Comparison of ENCODE assay signal across 8 mouse cellular contexts in the genomic region with DNA sequence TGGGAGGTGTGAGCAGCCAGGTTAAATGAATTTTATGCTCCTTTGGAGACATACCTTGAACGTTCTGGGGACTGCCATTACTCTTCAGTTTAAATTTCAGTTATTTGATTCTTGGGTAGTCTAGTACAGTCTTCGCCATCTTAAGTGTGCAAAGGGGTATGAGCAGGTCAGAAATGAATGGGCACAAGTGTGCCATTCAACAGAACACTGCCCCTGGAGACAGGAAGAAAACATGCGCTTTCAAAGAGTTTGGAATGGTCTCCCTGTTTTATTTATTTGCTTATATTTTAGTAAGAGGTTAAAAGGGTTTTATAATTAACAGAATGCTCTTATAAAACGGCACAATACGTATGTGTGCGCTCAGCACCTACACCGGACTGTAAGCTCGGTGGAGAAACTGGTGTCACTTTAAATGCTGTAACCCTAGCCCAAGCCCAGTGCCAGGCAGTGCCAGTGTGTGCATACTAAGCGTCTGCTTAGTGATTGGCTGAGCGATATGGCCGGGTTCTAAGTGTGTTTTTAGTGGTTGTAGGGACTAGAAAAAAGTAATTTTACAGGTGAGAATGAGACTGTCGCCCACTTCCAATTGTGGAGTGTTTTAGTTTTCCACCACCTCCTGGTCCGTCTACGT. TPM values are rescaled to one million over a fixed set of nuclear protein-coding genes. Genes with fewer than 3 reads are reported as not detected.
DNase-seq lines count a peak whose midpoint lies in the region; ATAC-seq and TF ChIP-seq lines count a peak whose summit lies in the region.

No protein-coding gene starts in this region.

- no peak for TF ChIP-seq EP300 in lung, postnatal 0 days (IDR thresholded peaks at IDR 0.05)

- peaks cover 4% of the 10 kb centered on the region; the same call in 1 of the 2 replicates for H3K4me1 ChIP-seq in lung, postnatal 0 days (ENCODE audit: insufficient read depth, low read depth, low read length)
- peaks cover 7% of the 10 kb centered on the region; the same call in 1 of the 2 replicates for H3K4me1 ChIP-seq in forebrain, embryonic 14.5 days (ENCODE audit: control insufficient read depth, insufficient read depth, low read length)
- peaks cover 6% of the 10 kb centered on the region; the same call in 1 of the 2 replicates for H3K4me1 ChIP-seq in midbrain, postnatal 0 days (ENCODE audit: insufficient read depth, low read length)

- peak overlapping the region; percentile 77; the same call in 1 of the 2 replicates for H3K4me3 ChIP-seq in lung, postnatal 0 days (ENCODE audit: low read depth, low read length)
- H3K4me3 ChIP-seq in forebrain, embryonic 14.5 days (ENCODE audit: low read depth, low read length), result peak overlapping the region; percentile 79
- H3K4me3 ChIP-seq in midbrain, postnatal 0 days (ENCODE audit: low read depth, low read length), result peak overlapping the region; percentile 87

- 48% methylated on average over 14 of the region's 14 CpGs for WGBS in lung, postnatal 0 days
- WGBS in forebrain, embryonic 14.5 days, result 31% methylated on average over 14 of the region's 14 CpGs
- WGBS in midbrain, postnatal 0 days, result 51% methylated on average over 14 of the region's 14 CpGs

- peak overlapping the region; percentile 98 for H3K4me2 ChIP-seq in lung, postnatal 0 days (replicated peaks; ENCODE audit: low read depth, low read length)
- peak overlapping the region; percentile 76 for H3K4me2 ChIP-seq in forebrain, embryonic 14.5 days (ENCODE audit: low read length)
- peak overlapping the region; percentile 65 for H3K4me2 ChIP-seq in midbrain, postnatal 0 days (ENCODE audit: low read depth, low read length, poor library complexity, severe bottlenecking)

- peak; percentile 50 for DNase-seq in lung, postnatal 0 days (ENCODE audit: low spot score)
- no peak for DNase-seq in lung, postnatal 4 days
- DNase-seq in forebrain, embryonic 14.5 days (ENCODE audit: low spot score), result peak; percentile 27
- DNase-seq in kidney, adult 9 months, result peak; percentile 43
- no peak for DNase-seq in midbrain, postnatal 0 days (ENCODE audit: low spot score)
- no peak for DNase-seq in Muller cell, postnatal 12 days (ENCODE audit: inconsistent ontology term)
- DNase-seq in frontal cortex, postnatal 36 days (ENCODE audit: low spot score in 2 of 2), result no peak
- no peak for DNase-seq in thymus, postnatal 36 days

- H3K27ac ChIP-seq in lung, postnatal 0 days (ENCODE audit: low read length), result peak overlapping the region; percentile 28
- no peak overlapping the region for H3K27ac ChIP-seq in forebrain, embryonic 14.5 days (ENCODE audit: low read depth, low read length)
- peak overlapping the region; percentile 18; the same call in 1 of the 2 replicates for H3K27ac ChIP-seq in midbrain, postnatal 0 days (ENCODE audit: low read depth, low read length)

- no peaks in the 10 kb centered on the region for H3K27me3 ChIP-seq in lung, postnatal 0 days (replicated peaks; ENCODE audit: insufficient read depth, low read length)
- H3K27me3 ChIP-seq in forebrain, embryonic 14.5 days (replicated peaks; ENCODE audit: control insufficient read depth, insufficient read depth, low read length), result no peaks in the 10 kb centered on the region
- no peaks in the 10 kb centered on the region for H3K27me3 ChIP-seq in midbrain, postnatal 0 days (ENCODE audit: insufficient read depth, low read length)

- no peak overlapping the region for H3K9ac ChIP-seq in lung, postnatal 0 days (replicated peaks; ENCODE audit: low read depth)
- peak overlapping the region; percentile 87; the same call in 1 of the 2 replicates for H3K9ac ChIP-seq in forebrain, embryonic 14.5 days (ENCODE audit: low read length)
- peak overlapping the region; percentile 82; the same call in 1 of the 2 replicates for H3K9ac ChIP-seq in midbrain, postnatal 0 days (replicated peaks; ENCODE audit: low read length, poor library complexity, severe bottlenecking)

- no peaks in the 10 kb centered on the region for H3K36me3 ChIP-seq in lung, postnatal 0 days (ENCODE audit: insufficient read depth, low read length)
- no peaks in the 10 kb centered on the region for H3K36me3 ChIP-seq in forebrain, embryonic 14.5 days (ENCODE audit: control insufficient read depth, insufficient read depth, low read length)
- no peaks in the 10 kb centered on the region for H3K36me3 ChIP-seq in midbrain, postnatal 0 days (ENCODE audit: insufficient read depth, low read length)

- no peaks in the 10 kb centered on the region for H3K9me3 ChIP-seq in lung, postnatal 0 days (ENCODE audit: low read length)
- H3K9me3 ChIP-seq in forebrain, embryonic 14.5 days (replicated peaks; ENCODE audit: control insufficient read depth, low read length), result no peaks in the 10 kb centered on the region
- no peaks in the 10 kb centered on the region for H3K9me3 ChIP-seq in midbrain, postnatal 0 days (ENCODE audit: low read length)

- ATAC-seq in lung, postnatal 0 days, result peak; percentile 46
- ATAC-seq in forebrain, embryonic 14.5 days, result no peak
- no peak for ATAC-seq in midbrain, postnatal 0 days (ENCODE audit: low FRiP score)

- no peak for TF ChIP-seq CTCF in lung, postnatal 0 days (IDR thresholded peaks at IDR 0.05)
- peak; percentile 33 for TF ChIP-seq CTCF in midbrain, postnatal 0 days (IDR thresholded peaks at IDR 0.05)

RNA-seq across cellular contexts. Expression of a gene that starts 1.6 kb away (rescaled TPM):
- polyA plus RNA-seq in lung, postnatal 0 days (2015; fragmentation: Nextera tagmentation; extraction: Ambion mirVana), result 9.9 and 10.2 TPM in 2 replicates
- polyA plus RNA-seq in forebrain, embryonic 14.5 days (2014; fragmentation: Nextera tagmentation; extraction: Ambion mirVana), result 9.8 and 11.9 TPM in 2 replicates
- total RNA-seq in midbrain, postnatal 0 days (2014; rRNA removed), result 54.0 and 56.0 TPM in 2 replicates
- polyA plus RNA-seq in midbrain, postnatal 0 days (2015; fragmentation: Nextera tagmentation; extraction: Ambion mirVana), result 21.9 and 24.0 TPM in 2 replicates

RNA-seq across cellular contexts. Expression of a gene that starts 1.7 kb away (rescaled TPM):
- polyA plus RNA-seq in lung, postnatal 0 days (2015; fragmentation: Nextera tagmentation; extraction: Ambion mirVana), result 232 and 257 TPM in 2 replicates
- 0.44 and 0.84 TPM in 2 replicates for polyA plus RNA-seq in forebrain, embryonic 14.5 days (2014; fragmentation: Nextera tagmentation; extraction: Ambion mirVana)
- 0.44 and 1.3 TPM in 2 replicates for total RNA-seq in midbrain, postnatal 0 days (2014; rRNA removed)
- 0.39 and 0.82 TPM in 2 replicates for polyA plus RNA-seq in midbrain, postnatal 0 days (2015; fragmentation: Nextera tagmentation; extraction: Ambion mirVana)

Comparison
In these comparisons a context has a peak if more than half of its experiments do, and no peak if none do; other contexts are left out.
1. DNase-seq: peak in lung, postnatal 0 days (single experiment), forebrain, embryonic 14.5 days (single experiment) and kidney, adult 9 months (single experiment); none in lung, postnatal 4 days (0 of 2), midbrain, postnatal 0 days (single experiment), Muller cell, postnatal 12 days (single experiment), frontal cortex, postnatal 36 days (0 of 2) and thymus, postnatal 36 days (0 of 2).
2. RNA of a gene that starts 1.7 kb away (polyA plus RNA-seq): 232 to 257 TPM in lung, postnatal 0 days; 0.44 to 0.84 TPM in forebrain, embryonic 14.5 days and 0.39 to 0.82 TPM in midbrain, postnatal 0 days; every median in the first group is over 100 times any median in the second.
3. Peak in every context shown above with its lines, with median percentiles within 50 percentile points of each other: H3K4me2 ChIP-seq and H3K4me3 ChIP-seq.